Mouse (Mus musculus) testis, postnatal 10 days (tissue): ENCODE results near the gene Xlr3a.
"Not testable (repeated sequence)": the region's sequence is repeated elsewhere in the genome, so short reads cannot be mapped to it uniquely, and the experiment has no call there.

Source experiments
- DNase-seq: peaks from one replicate; pipeline ENCODE4 v3.0.0; 2021; ENCODE audit warnings: low spot score

Gene Xlr3a

GRCm38 (mm10) chrX:73096941-73097508 is at the start of gene Xlr3a:
Xlr3a (minus strand) TSS chrX:73097095.
- peak; percentile 35 for DNase-seq

- not testable (repeated sequence) for DNase-seq
Measured at GRCm38 (mm10) chrX:73143218-73143618, 46.3 kb upstream of the Xlr3a start.

- not testable (repeated sequence) for DNase-seq
Measured at GRCm38 (mm10) chrX:73122859-73123829, 26.2 kb upstream of the Xlr3a start.

- DNase-seq: not testable (repeated sequence)
Measured at GRCm38 (mm10) chrX:73116747-73117146, 19.9 kb upstream of the Xlr3a start, which contains the start of gene Gm14685. Gm14685 (plus strand) TSS chrX:73117047.

- not testable (repeated sequence) for DNase-seq
Measured at GRCm38 (mm10) chrX:73082267-73083055, 14.4 kb downstream of the Xlr3a start, which contains the start of gene Xlr4a. Xlr4a (minus strand) TSS chrX:73082478.

GRCm38 (mm10) chrX:73066765-73067312 is 30.1 kb downstream of the Xlr3a start:
- DNase-seq: not testable (repeated sequence)

- DNase-seq: no peak
Measured at GRCm38 (mm10) chrX:73064415-73064793, 32.5 kb downstream of the Xlr3a start, which contains the start of gene Pnma3. Pnma3 (plus strand) TSS chrX:73064787.

GRCm38 (mm10) chrX:73063512-73064414 is 33.1 kb downstream of the Xlr3a start:
- DNase-seq: peak; percentile 40

- DNase-seq: no peak
Measured at GRCm38 (mm10) chrX:73062323-73062722, 34.6 kb downstream of the Xlr3a start.

- no peak for DNase-seq
Measured at GRCm38 (mm10) chrX:73061528-73061927, 35.4 kb downstream of the Xlr3a start.

- DNase-seq: peak; percentile 94
Measured at GRCm38 (mm10) chrX:73053860-73054563, 42.9 kb downstream of the Xlr3a start.

GRCm38 (mm10) chrX:73039666-73040065 is 57.2 kb downstream of the Xlr3a start:
- DNase-seq: peak; percentile 40

GRCm38 (mm10) chrX:73038831-73039230 is 58.1 kb downstream of the Xlr3a start:
- DNase-seq: no peak

GRCm38 (mm10) chrX:73037003-73037402 is 59.9 kb downstream of the Xlr3a start, which contains the start of gene Pnma5:
Pnma5 (minus strand) TSS chrX:73037103.
- DNase-seq: no peak
